Mouse (Mus musculus): Measurements from ENCODE around the gene Shank2. TPM values are rescaled to one million over a fixed set of nuclear protein-coding genes. Genes with fewer than 3 reads are reported as not detected.

Shank2 gene
- total RNA-seq, 2 experiments from 2014 or later, result 0.69 to 0.93 TPM

DNA sequence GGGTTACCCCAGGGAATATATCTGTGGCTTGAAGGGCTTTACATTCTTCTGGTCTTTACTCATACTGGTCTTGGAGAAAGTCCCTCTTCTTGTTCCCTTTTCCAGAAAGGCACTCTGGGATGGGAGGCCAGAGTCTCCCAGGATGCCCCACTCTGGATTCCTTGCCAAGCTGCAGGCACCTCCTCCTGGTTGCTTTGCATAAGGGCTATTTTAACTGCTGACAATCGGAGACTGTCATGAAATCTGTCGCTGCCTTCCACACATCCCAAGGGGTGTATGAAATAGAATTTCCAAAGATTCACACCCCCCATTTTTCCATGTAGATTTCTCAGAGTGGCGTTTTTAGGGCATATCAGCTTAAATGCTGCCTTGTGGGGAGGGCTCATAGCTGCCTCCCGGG is 249.1 kb downstream of the Shank2 start:
- DNase-seq, result no peak
- intact Hi-C loops (cut with DNase I), result no loop called here

- no peak for DNase-seq
- intact Hi-C loops (cut with DNase I), result no loop called here
Measured at GRCm38 (mm10) chr7:144251250-144251649, 249.5 kb downstream of the Shank2 start.

DNA sequence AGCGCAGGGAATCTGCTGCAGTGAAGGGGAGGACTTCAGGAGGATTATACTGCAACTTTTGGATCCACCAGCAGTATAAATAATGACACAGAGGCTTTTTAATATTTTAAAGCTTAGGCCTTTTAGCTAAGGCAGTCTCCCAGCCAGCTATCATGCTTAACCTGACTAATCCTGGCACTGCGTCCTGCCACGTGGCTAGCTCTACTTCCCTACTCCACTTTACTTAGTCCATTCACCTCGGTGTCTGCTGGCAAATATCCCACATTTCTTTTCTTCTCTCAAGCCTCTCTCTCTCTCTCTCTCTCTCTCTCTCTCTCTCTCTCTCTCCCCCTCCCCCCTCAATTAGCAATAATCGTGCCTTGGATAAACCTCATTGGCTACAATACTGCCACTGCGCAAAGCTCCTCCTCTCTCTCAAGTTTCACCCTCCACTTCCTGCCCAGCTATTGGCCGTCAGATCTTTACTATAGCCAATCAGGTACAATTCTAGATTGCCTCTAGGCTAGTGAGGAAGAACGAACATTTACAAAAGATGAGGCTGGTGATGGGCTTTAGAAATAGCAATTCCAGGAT is 253.0 kb downstream of the Shank2 start:
- DNase-seq, result no peak
- intact Hi-C loops (cut with DNase I), result no loop called here

GRCm38 (mm10) chr7:144257821-144258220 is 256.1 kb downstream of the Shank2 start:
- intact Hi-C loops (cut with DNase I), result no loop called here
- no peak for DNase-seq

DNA sequence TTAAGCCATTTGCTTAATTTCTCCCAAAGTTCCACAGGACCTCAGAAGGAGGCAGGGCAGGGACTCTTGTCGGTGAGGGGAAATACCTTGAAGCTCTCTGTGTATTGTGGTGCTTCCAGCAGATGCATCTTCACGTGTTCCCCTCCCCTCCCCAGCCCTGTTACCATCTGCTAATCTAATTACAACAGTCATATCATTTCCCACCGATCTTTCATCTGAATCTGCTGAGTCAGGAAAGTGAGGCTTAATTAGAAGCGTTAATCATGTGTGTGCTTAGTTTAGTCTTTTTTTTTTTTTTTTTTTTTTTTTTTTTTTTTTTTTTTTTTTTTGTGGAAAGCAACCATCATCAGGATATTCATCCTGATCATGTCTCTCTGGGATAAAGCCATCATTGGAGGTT is 256.6 kb downstream of the Shank2 start:
- intact Hi-C loops (cut with DNase I), result no loop called here
- DNase-seq, result no peak

- intact Hi-C loops (cut with DNase I), result no loop called here
- peak in 1 of 2 experiments; percentile 20 for DNase-seq
Measured at GRCm38 (mm10) chr7:144262666-144263065, 260.9 kb downstream of the Shank2 start.

DNA sequence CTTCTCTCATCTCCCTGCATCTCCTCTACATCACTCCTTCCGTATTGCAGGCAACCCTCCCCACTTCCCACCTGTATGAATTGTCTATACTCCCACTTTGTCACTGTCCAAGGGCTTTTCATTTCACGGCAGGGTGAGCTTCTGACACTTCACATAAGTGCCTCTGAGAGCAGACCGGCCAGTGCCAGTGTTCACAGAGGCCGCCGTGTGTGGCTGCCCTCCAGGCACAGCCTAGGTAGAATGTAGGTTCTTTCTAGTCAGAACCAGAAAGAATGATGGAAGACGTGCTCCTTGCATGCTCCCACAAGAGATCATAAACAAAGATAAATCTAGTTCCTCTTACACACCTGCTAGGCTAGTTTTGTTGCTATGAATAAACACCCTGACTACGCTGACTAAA is 265.0 kb downstream of the Shank2 start:
- no peak for DNase-seq
- intact Hi-C loops (cut with DNase I), result no loop called here

GRCm38 (mm10) chr7:144268329-144268728 is 266.6 kb downstream of the Shank2 start:
- intact Hi-C loops (cut with DNase I), result no loop called here
- no peak for DNase-seq

DNA sequence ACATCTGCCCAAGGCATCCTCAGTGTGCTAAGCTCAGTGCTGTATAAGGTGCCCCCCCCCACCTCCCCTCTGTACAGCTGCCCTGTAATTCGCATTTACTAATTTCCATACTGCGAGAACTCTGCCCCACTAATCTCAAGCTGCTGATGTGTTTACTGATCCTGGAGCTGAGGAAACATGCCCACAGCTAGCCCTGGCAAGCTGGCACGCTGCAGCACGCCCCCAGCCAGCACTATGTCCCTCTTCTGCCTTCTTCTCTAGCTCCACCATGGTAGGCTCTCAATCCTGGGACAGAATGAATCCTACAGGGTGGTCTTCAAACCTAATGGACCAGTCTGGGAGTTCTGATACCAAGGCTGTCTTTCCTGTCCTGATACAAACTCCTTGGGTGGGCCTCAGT is 267.1 kb downstream of the Shank2 start:
- intact Hi-C loops (cut with DNase I), result no loop called here
- DNase-seq, result no peak

DNA sequence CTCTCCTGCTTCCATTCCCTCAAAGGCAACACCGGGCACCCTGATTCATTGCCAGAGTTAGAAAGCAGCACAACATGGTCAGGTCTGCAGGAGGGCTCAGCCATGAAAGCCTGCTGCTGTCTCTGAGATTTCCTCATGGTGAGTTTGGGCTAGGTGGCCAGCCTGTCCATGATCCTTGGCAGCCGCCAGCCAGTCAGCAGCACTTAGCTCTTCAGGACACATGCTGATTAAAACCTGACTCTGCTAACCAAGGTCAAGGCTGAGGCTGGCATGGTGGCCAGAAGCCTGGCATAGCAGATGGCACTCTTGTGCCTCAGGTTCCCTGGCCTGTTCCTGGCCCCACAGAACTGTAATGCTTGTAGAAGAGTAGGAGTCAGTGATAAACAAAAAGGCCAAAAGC is 269.3 kb downstream of the Shank2 start:
- no peak for DNase-seq
- intact Hi-C loops (cut with DNase I), result no loop called here

DNA sequence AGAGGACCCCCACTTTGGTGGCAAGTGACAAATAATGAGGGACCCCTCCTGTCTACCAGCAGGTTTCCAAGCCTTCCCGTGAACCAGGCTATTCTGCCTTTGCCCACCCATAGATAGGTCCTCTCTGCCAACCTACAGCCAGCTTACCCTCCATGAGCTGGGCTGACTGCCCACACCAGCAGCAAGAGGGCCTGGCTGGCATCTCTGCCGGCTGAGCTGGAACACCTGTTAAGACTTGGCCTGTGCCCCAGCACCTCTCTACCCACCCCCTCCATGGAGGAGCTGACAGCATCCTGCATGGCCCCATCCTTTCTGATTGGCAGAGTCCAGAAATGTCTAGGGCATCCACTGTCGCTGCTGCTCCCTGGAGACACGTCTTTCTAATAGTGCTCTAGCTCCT is 277.0 kb downstream of the Shank2 start:
- intact Hi-C loops (cut with DNase I), result no loop called here
- no peak for DNase-seq

- peak in 1 of 2 experiments; percentile 21 for DNase-seq
- intact Hi-C loops (cut with DNase I), result no loop called here
Measured at GRCm38 (mm10) chr7:144283701-144284100, 282.0 kb downstream of the Shank2 start.

DNA sequence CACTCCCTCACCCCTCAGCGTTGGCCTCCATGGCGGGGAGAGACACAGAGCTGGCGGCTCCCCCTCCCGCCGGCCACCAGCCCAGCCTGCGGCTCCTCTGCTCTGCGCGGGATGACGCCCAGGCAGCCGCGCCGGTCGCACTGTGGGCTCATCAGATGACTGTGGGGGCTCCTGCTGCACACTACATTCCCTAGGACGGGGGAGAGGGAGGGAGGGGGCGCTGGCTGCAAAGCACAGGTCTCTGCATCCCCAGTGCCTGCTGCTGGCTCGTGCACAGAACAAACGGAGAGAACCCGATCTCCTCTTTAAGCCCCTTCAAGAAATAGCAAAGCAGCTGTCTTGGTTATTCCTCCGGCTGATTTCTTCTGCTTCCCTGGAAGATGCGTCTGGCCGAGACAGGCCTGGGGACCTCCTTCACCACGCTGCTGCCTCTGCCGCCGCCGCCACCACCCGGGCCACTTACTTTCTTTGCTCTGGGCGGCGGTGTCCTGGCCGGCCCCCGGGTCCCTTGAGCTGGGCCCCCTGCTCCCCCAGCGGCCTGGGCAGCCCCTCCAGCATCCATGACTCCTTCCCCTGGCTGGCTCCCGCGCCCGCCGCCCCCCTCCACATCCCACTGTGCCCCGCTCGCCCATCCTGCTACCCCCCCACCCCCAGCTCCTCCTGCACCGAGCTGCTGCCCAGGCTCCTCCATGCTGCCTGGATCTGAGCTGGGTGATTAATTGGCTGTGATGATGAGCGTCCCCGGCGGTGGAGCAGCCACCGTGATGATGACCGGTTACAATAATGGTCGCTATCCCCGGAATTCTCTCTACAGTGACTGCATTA is 282.7 kb downstream of the Shank2 start:
- intact Hi-C loops (cut with DNase I), result no loop called here
- peak in 1 of 2 experiments; percentile 5 for DNase-seq

GRCm38 (mm10) chr7:144285066-144285633 is 283.4 kb downstream of the Shank2 start:
- intact Hi-C loops (cut with DNase I), result no loop called here
- no peak for DNase-seq

- no peak for DNase-seq
- intact Hi-C loops (cut with DNase I), result no loop called here
Measured at GRCm38 (mm10) chr7:144285912-144286311, 284.2 kb downstream of the Shank2 start.

DNA sequence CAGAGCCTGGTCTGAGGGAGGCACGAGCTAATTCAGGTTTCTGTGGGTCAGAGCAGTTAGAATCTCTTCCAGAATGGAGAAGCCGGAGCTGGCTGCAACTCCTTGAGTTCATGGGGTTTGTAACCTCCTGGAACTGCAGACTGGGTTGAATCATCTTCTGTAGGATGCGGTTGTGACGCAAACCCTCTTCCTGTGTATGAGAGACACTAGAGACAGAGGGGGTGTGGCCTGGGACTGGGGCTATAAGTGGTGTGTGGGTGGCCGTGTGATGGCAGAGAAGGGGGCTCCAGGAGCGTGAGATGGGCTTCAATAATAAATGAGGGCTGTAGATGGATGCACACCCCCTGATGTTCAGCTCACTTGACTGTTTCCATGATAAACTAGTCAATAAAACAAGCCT is 286.3 kb downstream of the Shank2 start:
- DNase-seq, result no peak
- intact Hi-C loops (cut with DNase I), result no loop called here

GRCm38 (mm10) chr7:144291478-144291877 is 289.8 kb downstream of the Shank2 start:
- no peak for DNase-seq
- intact Hi-C loops (cut with DNase I), result no loop called here

DNA sequence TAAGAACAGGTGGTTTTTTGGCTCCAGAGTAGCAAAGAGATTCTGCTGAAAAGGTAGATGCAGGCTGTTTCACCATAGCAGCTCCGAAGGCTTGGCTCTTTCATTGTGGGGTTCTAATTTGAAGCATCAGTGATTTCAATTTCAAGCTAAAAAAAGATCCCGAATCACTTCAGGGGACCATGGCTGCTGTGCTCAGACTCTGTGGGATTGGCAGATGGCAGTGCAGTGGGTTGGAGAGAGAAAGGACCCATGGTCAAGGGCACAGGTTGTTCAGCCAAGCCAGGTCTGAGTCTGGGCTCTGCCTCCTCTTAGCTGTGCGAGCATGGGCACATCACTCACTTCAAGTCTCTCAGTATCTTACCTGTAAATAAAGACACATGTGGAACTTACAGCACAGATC is 291.9 kb downstream of the Shank2 start:
- intact Hi-C loops (cut with DNase I), result no loop called here
- DNase-seq, result no peak

DNA sequence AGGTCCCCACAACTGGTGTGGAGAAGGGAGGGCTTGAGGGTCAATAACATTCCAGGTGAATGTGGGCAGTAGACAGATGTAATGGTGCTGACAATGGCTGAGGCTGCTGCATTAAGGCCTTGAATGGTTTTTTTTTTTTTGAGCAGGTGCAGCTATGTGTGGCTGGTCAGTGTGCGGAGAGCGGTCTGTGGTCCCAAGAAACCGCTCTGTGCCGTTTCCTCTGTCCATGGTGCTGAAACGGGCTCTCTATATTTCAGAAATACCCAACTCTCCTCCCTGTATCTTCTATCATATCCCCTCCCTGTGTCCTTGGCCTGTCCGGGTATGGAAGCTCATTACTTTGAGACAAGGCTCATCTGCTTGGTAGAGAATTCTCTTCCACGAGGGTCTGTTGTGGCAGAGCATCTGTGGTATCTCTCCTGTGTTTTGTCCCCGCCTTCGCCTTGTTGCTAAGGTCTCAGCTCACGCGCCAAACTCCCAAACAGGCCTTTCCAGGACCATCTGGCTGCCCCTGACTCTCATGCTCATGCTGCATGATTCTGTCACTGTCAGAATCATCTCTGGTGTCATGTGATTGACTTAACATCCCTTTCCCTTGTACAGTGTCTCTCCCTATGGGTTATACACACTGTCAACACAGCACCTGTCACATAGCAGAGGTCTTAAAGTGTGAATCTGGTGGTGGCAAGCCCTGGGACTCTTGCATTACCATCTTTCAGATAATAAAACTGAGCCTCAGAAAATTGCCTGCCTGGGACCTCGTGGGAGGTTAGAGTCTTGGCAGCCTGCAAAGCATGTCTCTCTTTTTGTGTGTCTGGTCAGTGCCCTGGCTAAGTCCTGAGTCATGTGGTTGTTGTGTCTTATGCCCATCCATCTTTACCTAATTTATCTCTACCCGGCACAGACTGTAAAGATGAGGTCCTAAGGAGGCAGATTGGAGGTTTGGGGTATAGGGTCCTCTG is 292.8 kb downstream of the Shank2 start:
- intact Hi-C loops (cut with DNase I), result no loop called here
- peak; percentile 41 to 62 for DNase-seq

DNA sequence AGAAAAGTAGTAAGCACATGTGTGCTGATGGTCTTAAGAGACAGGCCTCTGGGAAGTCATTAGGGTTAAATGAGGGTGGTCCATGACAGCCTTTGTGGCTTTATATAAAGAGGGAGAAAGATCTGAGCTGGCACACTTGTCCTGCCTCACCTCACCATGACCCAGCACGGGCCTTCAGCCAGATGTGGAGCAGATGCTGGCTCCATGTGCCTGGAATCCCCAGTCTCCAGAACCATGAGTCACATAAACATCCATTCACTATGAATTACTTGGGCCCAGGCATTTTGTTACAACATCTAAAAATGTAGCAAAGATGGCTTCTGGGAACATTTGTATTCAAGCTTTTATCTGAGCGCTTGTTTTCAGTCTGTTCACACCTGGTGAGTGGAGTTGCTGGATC is 297.6 kb downstream of the Shank2 start:
- no peak for DNase-seq
- intact Hi-C loops (cut with DNase I), result no loop called here

GRCm38 (mm10) chr7:144301646-144302045 is 299.9 kb downstream of the Shank2 start:
- intact Hi-C loops (cut with DNase I), result no loop called here
- DNase-seq, result no peak
